Mouse (Mus musculus) liver, postnatal 0 days (tissue): Measurements from ENCODE around the gene Nav3.

Experiments
- CTCF ChIP-seq: sonication (generic); IDR thresholded peaks from 2 replicates; pipeline ENCODE4 v1.5.1; 2016; ENCODE audit warnings: antibody characterized with exemption, low read depth
- EP300 ChIP-seq: IDR thresholded peaks from 2 replicates; pipeline ENCODE4 v1.6.1; 2016; ENCODE audit warnings: antibody characterized with exemption, low read depth, mild to moderate bottlenecking

DNA sequence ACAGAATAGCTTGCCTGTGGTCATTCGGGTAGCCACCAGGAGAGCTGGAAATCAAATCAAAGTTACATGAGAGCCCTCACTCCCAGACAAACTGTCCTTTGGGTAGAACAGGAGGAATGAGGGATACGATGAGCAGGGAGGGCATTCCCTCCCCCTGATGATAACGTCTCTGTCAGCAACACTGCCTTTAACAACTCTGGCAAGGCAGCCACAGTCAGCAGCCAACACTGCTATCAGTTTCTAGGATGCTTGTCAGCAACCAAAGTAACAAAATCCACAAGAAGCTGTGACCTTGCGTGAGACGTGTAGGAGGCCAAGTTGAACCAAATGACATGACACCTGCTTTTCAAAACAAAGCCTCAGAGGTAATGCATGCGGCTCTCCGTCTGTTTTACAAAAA lies 103.9 kb downstream of the Nav3 start:
- TF ChIP-seq EP300, result no peak
- TF ChIP-seq CTCF, result no peak
